Mouse (Mus musculus) layer of hippocampus, adult 11-12 months (tissue): ENCODE measurements around the gene Fam104a.
"Not testable (repeated sequence)": the region's sequence is repeated elsewhere in the genome, so short reads cannot be mapped to it uniquely, and the experiment has no call there.

Source experiments
- DNase-seq: peaks from one replicate; pipeline ENCODE4 v3.0.0; 2022; ENCODE audit warnings: low spot score

The Fam104a gene

GRCm38 (mm10) chr11:113661835-113662351 is 22.1 kb downstream of the Fam104a start:
- DNase-seq = no peak

- DNase-seq = no peak
Observed at GRCm38 (mm10) chr11:113660940-113661339, 23.0 kb downstream of the Fam104a start.

- not testable (repeated sequence) for DNase-seq
Observed at GRCm38 (mm10) chr11:113660213-113660612, 23.7 kb downstream of the Fam104a start.

DNA sequence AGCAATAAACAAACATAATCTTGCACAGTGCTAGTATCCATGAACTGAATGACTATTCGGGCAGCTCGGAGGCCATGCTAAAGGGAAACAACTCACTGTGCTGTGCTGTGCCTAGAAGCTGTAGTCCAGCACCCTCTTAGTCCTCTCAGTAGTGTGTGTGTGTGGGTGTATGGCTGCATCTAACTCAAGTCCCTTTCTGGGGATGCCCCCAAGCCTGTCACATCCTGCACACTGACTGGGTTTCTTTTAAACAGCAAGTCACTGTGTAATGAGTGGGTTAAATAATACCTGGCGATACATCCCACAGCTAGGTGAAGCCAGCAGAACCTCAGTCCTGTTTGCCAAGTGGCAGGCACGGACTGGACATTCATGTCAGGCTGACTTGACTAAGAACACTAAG is 25.2 kb downstream of the Fam104a start:
- DNase-seq = no peak

DNA sequence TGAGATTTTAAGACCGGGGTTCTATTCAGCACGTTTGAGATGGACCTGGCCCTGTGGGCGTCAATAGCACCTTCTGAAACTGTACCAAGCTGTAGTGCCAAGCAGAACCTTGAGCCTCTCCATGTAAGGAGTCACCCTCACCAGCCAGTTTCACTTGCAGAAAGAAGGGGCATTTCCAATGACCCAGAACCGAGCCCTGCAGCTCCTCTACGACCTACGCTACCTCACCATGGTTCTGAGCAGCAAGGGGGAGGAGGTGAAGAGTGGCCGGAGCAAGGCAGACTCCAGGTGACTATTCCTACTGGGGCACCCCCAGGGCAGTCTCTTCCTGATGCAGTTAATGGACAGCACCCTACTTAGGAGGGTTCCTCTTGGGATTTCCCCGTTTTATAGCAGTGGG is 25.6 kb downstream of the Fam104a start:
- DNase-seq = no peak

DNA sequence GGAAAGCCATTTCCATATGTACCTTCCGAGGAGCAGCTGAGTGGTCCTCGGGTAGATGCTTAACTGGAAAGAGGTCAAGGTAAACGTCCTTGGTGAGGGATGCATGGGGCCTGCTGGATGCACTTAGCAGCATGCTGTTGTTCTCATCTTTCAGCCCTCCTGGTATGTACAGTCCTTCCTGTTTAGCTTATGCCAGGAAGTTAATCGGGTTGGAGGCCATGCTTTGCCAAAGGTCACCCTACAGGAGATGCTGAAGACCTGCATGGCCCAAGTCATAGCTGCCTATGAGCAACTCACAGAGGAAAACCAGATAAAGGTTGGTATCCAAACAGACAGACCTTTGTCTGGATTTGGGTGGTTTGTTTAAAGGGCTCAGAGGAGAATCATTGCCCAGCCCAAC is 26.7 kb downstream of the Fam104a start:
- no peak for DNase-seq

GRCm38 (mm10) chr11:113656511-113656932 is 27.4 kb downstream of the Fam104a start:
- no peak for DNase-seq

DNA sequence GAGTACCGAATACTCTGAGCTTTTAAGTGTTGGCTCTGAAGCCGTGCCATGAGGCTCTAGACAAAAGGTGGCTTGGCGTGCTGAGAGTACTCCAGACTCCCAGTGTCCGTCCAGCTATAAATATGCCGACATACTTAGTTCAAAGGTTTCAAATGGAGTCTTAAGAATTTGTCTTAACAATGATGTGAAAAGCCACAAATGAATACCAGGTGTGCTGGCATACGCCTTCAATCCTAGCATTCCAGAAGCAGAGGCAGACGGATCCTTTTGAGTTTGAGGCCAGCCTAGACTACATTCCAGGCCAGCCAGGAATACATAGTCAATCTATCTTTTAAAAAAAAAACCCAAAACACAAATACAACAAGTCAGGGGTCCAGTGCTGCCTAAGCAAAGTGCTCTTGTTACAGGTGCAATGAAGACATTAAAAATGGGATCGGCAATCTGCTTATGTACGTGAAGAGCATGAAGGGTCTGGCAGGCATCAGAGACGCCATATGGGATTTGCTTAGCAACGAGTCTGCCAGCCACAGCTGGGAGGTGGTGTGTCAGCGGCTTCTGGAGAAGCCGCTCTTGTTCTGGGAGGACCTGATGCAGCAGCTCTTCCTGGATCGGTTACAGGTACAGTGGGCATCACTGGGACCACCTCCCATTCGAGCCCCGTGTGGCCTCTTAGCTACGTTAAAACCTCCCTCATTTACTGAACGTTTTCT is 29.2 kb downstream of the Fam104a start:
- DNase-seq = peak; percentile 56

DNA sequence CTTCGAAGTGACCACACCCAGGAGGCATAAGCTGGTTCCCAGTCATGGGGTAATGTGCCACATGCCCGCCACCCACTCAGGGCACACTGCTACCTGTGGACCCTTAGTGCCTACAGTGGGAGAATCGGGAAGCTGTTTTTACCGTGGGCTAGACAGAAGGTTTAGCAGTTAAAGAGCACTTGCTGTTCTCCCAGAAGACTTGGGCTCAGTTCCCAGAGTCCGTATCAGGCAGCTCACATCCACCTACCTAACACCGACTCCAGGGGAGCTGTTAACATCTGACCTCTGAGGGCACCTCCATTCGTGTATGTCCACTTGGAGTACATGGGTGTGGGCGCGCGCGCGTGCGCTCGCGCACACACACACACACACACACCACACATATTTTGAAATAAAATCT is 29.9 kb downstream of the Fam104a start:
- no peak for DNase-seq

GRCm38 (mm10) chr11:113652516-113652915 is 31.4 kb downstream of the Fam104a start:
- no peak for DNase-seq

GRCm38 (mm10) chr11:113651907-113652273 is 32.1 kb downstream of the Fam104a start:
- no peak for DNase-seq

GRCm38 (mm10) chr11:113651206-113651906 is 32.6 kb downstream of the Fam104a start:
- no peak for DNase-seq

- peak; percentile 51 for DNase-seq
Observed at GRCm38 (mm10) chr11:113649353-113650210, 34.4 kb downstream of the Fam104a start, which contains the start of gene Slc39a11. Gene Slc39a11 (minus strand): TSS chr11:113650079.

DNA sequence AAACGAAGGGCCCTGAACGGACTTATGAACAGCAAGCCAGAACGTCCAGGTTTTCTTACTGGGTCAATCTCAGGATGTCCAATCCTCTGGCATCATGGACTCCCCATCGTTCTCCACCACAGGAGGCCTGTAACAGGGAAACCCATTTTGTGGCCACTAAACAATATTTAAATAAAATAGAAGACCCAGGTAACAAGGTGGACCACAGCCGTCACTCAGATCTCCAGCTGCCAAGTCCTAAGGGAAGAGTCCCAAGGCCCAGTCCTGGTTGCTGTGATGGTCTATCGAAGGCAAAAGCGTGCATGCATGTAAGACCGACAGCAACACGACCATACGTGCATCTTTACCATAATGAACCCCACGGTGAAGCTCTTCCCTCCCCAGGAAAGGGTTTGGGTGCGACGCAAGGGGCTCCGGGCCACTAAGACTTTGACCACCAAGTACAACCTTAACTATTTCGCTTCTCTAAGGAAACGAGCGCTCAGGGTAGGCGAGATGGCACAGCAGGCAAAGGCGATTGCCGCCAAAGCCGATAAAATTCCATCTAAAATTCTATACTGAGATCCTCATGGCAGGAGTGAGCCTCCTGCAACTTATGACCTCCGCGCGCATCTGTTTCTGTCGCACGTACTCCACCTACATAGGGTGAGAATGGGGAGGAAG is 35.1 kb downstream of the Fam104a start, which contains the start of gene Cog1:
Cog1 (plus strand) TSS at position 480 of the 663 bp plus-strand sequence.
- no peak for DNase-seq

GRCm38 (mm10) chr11:113648152-113648551 is 35.8 kb downstream of the Fam104a start:
- DNase-seq = peak; percentile 81

GRCm38 (mm10) chr11:113645181-113645580 is 38.8 kb downstream of the Fam104a start:
- no peak for DNase-seq

DNA sequence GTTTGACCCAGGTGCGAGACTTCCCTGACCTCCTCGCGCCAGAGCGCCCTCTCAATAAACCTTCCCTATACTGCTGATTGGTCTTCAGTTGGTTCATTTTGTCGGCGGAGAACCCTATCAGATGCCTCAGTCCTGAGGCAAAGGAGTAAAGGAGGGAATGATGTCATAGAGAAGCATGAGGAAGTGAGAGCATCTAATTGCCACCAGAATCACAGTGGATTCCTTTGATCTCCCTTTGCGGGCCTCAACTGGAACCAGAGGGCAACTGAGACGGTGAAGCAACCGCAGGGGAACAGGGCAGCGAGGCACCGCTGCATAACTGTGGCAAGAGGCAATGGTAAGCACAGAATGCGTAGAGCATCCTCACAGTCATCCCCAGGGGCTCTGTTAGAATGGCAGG is 45.3 kb downstream of the Fam104a start:
- no peak for DNase-seq

DNA sequence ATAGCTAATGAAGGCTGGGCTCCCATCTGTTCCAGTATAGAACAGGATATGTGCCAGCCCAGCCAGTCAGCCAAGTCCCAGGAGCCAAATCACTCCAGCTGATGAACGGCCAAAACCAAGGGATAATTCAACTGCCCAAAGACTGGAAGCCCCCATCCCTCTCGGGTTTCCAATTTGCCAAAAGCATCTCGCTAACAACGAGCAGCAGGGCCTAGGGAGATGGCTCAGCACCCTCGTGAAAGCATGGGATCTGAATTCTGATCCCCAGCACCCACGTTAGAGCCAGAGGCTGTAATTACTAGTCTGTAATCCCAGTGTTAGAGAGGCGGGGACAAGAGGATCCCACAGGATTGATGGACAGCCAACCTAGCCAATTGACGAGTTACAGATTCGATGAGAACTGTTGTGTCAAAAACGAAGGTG is 49.2 kb downstream of the Fam104a start:
- no peak for DNase-seq

- no peak for DNase-seq
Observed at GRCm38 (mm10) chr11:113633398-113633797, 50.6 kb downstream of the Fam104a start.

DNA sequence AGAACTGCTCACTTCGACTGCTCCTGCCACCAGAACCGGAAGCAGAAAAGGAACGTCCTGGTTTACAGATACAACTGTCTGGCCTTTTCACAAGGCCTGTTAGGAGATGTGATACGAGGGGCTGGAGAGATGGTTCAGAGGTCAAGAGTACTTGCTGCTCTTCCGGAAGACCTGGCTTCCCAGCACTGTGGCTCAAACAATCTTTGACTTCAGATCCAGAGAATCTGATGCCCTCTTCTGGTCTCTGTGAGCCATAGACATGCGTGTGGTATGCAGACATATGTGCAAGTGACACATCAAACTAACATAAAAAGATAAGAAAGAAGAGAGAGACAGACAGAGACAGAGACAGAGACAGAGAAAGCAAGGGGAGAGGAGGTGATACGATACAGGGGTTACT is 51.7 kb downstream of the Fam104a start:
- no peak for DNase-seq

GRCm38 (mm10) chr11:113631862-113632261 is 52.1 kb downstream of the Fam104a start:
- DNase-seq = no peak

GRCm38 (mm10) chr11:113631302-113631701 is 52.7 kb downstream of the Fam104a start:
- no peak for DNase-seq
